Mouse (Mus musculus) olfactory bulb, adult 2 months (tissue): ENCODE results near the gene Pax1.

Source experiments
- CTCF ChIP-seq: fragments of 200-500 bp; IDR thresholded peaks from 2 replicates; pipeline ENCODE4 v1.5.1; 2012; ENCODE audit warnings: low read depth, mild to moderate bottlenecking, low read length, moderate library complexity; ENCODE audit not compliant: insufficient read depth
- POLR2A ChIP-seq: fragments of 200-500 bp; IDR thresholded peaks from 2 replicates; pipeline ENCODE4 v1.6.1; 2012; ENCODE audit warnings: mild to moderate bottlenecking, low read depth, low read length, moderate library complexity; ENCODE audit not compliant: insufficient read depth

DNA sequence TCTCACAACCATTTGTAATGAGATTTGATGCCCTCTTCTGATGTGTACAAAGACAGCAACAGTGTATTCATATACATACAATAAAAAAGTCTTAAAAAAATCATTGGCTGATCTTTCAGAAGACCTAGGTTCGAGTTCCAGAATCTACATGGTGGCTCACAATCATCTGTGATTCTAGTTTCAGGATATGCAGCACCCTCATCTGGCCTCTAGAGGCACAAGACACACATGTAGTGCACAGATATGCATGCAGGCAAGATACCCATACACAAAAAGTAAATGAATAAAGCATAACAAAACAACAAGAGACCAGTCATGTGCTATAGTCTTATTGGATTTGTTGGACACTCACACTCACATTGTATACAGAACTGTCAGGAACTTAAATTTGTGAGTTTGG is 47.6 kb downstream of the Pax1 start:
- TF ChIP-seq CTCF (no peak), POLR2A (no peak)
